Mouse (Mus musculus) regulatory T cell (primary cell): Measurements from ENCODE around the gene Kank2.
"Not testable (repeated sequence)": the region's sequence is repeated elsewhere in the genome, so short reads cannot be mapped to it uniquely, and the experiment has no call there.

Source experiments
- in situ Hi-C: fragments of 300-600 bp; cut with MboI, MseI; formaldehyde crosslinking; loops from one replicate; pipeline ENCODE4 v1.15.1; 2025; ENCODE audit warnings: high pct_unique_total_duplicates

Gene Kank2

DNA sequence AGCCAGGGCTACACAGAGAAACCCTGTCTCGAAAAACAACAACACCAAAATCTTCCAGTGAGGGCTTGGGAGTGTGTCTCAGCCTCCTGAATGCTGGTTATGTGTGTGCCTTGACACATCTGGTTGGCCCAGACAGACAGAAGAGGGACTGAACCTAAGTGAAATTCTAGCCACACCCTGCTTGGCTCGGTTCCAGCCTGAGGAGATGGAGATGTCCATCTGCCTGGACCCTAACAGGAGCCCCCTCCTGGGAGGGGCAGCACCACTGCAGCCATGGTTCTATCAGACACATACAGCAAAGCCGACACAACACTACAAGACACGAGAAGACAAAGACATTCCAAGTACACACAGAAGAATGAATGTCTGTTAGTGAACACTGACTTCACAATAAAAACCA is 19.6 kb upstream of the Kank2 start:
- in situ Hi-C loops, result no loop called here

DNA sequence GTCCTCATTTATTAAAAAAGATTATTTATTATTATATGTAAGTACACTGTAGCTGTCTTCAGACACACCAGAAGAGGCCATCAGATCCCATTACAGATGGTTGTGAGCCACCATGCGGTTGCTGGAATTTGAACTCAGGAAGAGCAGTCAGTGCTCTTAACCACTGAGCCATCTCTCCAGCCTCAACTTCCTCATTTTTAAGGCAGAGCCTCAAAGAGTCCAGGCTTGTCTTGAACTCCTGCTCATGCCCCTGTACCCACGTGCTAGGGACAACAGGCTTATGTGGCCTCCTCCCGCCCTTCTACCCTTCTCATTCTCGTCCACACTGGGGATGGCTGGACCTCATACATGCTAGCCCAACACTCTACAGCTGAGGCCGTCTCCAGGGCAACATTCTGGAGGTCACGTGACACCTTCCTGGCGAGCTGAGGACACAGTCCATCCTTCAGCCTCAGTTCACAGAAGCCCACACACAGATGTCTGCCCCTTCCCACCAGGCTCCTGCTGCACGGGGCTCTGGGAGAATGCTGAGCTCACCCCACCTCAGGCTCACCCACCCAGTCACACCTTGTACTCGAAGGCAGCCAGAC is 18.3 kb upstream of the Kank2 start:
- in situ Hi-C loops, result no loop called here

DNA sequence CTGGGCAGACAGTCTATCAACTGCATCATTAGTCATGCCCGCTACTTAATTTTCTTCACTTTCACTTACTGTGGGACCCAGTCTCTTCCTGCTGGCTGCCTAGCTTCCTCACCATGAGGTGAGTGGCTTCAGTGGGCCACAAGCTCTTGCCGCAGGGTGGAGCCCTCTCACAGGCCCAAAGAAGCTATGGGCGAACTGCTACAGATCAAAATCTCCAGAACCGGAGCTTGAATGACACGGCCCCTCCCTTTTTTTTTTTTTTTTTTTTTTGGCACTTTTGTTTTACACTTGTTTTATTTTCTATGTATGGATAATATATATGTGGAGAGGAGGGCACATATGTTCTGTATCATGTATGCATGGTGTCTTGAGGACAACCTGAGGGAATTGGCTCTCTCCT is 12.6 kb upstream of the Kank2 start:
- in situ Hi-C loops, result no loop called here

DNA sequence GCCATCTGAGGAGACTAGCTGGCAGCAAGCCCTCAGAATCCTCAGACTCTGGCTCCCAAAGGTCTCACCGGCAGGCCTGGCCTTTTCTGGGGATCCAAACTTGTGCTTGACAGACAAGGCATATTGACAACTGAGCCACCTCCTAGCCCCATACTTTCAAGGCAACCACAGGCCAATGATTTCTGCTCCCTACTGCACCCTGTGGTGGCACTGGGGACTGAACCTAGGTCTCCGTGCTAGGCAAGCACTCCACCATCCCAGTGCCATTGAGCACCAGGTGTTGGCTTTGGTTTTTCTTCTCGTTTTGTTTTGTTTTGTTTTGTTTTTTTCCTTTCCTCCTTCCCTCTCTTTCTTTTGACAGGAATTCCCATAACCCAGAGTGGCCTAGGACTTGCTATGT is 10.0 kb upstream of the Kank2 start:
- in situ Hi-C loops, result no loop called here

DNA sequence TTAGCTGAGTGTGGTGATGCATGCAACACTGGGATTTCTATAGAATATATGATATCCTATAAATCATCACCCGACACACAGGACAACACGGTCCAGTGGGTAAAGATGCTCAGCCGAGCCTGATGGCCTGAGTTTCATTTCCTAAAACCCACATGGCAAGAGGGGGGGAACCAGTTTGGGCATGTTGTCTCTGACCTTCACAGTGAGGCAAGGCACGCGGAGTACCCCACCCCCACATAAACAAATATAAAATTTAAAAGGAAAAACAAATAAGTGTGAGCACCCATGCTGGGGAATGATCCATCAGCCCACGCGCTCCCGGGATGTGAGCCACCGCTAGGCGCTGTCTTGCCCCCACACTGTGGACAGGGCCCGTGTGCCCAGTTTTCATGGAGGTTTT is 8.4 kb upstream of the Kank2 start:
- in situ Hi-C loops, result no loop called here

DNA sequence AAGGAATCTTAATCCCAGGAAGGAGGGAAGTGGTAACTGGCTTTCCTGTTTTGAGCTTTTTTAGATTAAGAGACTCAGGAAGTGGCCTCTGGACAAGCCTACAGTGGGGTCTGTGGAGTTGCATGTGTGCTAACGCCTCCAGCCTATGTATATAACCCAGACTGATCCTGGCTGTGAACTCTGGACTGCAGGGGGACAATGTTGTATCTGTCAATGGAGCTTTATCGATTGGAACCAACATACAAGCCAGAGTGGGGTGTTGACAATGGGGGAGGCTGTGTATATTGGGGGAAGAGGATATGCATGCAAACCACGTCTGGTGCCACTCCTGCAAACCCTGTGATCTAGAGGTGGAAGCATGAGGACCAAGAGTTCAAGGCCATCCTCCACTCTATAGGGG is 7.8 kb upstream of the Kank2 start:
- in situ Hi-C loops, result no loop called here

DNA sequence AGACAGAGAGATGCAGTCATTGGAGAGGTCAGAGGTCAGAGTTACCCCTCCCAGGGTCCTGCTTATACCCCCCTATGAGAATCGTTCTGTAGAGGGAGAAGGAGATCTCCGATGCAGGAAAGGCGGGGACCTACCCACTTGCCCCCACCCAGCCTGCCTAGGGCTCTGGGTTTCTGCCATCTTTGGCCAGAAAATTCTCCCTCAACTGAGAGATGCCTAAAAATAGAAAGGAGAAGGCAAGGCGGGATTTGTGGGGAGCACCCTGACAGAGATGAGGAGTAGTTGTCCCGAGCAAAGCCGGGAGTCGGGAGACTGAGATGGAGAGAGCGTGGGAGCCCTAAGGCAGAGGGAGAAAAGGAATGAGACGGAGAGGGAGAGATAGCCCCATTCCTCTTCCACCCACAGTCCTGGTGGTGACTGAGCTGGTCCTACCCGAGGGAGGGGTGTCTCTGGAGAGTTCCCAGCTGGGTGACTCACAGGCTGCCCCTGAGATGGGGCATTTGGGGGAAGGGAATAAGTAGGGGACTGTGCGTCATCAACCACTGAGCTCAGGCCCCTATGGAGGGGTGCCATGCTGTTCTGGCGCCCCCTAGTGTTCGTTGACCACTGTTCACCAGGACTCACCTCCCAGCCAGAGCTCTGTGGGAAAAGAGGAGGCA is 5.6 kb upstream of the Kank2 start:
- in situ Hi-C loops, result no loop called here

DNA sequence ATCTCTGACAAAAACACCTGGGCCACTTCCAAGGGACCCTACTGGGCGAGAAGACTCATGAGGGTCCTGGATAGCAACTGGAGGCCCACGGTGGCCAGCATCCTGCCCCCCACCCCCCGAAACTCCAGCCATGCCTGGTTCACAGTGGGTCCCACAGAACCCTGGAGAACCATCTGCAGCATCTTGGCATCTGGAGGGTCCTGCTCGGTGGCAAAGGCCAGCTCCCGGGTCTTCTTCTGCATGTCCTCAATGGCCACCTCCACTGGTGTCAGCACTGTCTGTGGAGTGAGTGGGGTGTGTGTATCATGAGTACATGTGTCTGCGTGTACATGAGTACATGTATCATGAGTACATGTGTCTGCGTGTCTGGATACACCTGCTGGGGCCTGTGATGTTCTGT is 3.0 kb upstream of the Kank2 start:
- in situ Hi-C loops, result no loop called here

DNA sequence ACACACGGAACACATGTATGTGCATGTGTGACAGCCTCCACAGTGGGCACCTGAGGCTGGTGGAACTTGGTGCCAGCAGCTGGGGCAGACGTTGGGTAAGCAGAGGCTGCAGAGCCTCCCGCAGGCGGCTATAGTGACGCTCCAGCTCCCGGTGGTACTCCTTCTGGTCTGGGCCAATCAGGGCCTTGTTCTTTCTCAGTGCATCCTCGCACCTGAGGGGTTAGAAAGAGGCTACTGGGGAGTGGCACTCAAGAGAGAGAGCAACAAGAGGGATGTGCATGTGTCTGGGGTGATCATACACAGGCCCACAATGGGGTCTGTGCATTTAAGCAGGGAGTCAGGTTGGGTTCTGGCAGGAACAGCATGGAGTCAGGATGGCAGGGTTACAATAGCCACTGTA is 2.6 kb upstream of the Kank2 start:
- in situ Hi-C loops, result no loop called here

DNA sequence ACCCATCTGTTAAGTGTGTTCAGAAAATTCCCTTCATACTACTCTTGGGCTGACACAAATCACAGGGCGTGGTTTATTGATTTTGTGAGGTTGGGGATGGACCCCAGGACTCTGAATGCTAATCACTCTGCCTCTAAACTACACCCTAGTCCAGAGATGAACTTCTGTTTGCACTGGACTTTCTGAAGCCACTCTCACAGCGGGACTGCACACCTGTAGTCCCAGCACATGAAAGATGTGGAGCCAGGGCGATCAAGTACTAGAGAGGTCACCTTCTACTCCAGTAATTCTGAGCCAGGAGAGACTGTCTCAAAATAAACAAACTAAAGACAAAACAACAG is 436 bp upstream of the Kank2 start:
- in situ Hi-C loops, result no loop called here

DNA sequence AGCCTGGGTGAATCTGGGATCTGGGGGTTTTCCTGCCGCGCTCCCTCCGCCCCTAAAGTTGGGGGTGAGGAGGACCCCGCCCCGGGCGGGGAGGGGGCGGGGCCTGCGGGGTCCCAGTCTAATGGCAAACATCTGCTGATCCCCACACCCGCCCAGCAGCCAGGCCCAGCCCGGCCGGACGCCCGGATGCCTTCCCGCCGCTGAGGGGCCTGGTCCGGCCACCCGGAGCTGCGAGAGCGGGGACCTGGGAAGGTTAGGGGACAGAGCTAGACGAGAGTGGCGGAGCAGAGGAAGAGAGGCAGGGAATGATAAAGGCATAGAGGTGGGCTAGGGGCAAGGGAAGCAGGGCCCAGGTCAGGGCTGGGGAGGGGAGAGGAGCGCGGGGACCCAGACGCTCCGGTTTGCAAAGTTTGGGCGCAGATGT is 611 bp downstream of the Kank2 start:
- in situ Hi-C loops, result no loop called here

DNA sequence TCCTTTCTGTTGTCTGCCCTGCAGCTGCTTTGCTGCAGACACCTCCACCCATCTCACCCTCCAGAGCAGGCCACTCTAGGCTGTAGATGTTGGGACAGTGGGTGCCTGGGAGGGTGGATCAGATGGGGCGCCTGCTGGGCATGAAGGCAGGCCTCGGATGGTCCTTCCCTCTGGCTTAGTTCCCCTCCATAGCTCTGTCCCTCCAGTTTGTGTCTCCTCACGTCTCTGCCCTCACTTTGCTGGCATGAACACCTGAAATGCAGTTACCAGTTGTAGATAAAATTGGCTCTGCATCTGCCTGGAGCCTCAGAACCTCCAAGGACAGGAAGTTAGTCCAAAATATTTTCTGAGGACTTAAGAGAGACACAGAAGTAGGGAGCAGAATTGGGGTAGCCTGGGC is 1.6 kb downstream of the Kank2 start:
- in situ Hi-C loops, result no loop called here

DNA sequence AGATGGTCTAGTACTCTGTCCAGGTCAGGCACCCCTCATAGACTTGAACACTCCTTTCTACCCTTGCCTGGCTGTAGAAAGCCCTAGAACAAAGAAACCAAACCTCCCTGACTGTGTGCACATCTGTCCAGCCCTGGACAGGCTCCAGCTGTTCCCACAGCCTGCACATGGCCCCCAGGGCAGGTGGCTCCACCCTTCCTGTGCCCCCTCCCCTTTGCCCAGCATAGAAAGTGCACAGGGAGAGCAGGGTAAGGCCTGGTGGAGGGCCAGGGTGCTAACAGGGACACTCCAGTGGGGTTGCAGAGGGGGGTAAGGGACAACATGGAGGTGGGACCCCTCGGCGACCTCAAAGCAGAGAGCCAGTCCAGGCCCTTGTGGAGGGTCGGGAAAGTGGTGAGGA is 2.3 kb downstream of the Kank2 start:
- in situ Hi-C loops, result no loop called here

DNA sequence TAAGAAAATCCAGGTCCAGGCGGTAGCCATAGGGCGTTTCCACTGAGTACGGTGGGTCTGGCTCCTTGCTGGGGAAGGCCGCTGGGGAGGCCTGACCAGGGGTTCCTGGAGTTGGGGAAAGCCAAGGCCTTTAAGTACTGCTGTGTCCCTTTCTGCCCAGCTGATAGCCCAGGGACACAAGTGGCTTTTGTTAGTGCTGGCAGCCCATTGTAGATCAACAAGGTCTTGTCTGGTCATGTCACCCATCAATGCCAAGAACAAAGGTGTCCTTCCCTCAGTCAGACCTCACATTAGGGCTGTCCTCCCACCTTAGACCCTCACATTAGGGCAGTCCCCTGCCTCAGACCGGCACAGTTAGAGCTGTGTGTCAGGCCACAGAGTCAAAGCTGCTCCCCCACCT is 3.0 kb downstream of the Kank2 start:
- in situ Hi-C loops, result no loop called here

DNA sequence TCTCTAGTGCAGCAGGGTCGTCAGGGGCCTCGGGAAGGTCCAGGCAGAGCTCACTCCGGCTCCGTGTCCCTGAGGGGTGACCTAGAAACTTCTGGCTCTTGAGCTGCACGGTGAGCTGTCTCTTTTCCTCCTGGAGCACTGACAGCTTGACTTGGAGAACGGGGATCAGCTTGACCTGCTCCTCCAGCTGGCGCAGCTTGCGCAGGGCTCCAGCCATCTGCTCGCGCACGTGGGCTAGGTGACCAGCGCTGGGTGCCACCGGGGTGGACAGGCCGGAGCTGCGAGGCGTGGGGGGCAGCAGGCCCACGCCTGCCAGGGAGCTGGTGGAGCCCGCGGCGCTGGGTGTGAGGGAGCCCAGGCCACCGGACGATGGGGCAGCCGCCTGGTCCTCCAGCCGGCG is 3.6 kb downstream of the Kank2 start:
- in situ Hi-C loops, result no loop called here

DNA sequence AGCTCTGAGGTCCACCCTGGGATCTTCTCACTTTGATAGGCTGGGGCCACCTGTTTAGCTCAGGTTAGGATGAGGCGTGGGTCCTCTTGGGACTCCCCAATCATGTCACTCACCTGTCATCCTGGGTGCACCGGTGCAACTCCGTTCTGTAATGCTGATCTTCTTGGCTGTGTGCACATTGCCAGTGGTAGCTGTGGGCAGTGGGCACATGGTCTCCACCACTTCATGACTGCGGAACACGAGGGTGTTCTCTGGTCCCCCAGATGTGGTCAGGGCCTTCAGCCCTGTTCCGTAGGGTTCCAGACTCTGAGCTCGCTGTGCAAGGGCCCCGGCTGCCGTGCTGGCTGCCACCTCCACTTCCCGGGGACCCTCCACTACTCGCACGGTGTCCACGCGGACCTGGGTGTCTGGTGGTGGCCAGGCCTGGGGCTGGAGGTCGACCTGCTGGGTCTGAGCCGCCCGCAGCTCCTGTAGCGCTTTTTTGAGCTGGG is 4.2 kb downstream of the Kank2 start:
- in situ Hi-C loops, result no loop called here

DNA sequence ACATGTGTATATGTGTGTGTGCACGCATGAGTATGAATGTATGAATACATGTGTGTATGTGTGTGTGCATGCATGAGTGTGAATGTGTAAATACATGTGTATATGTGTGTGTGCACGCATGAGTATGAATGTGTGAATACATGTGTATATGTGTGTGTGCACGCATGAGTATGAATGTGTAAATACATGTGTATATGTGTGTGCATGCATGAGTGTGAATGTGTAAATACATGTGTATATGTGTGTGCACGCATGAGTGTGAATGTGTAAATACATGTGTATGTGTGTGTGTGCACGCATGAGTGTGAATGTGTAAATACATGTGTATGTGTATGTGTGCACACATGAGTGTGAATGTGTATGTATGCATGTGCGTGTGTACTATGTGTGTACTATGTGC is 5.0 kb downstream of the Kank2 start:
- in situ Hi-C loops, result not testable (repeated sequence)

DNA sequence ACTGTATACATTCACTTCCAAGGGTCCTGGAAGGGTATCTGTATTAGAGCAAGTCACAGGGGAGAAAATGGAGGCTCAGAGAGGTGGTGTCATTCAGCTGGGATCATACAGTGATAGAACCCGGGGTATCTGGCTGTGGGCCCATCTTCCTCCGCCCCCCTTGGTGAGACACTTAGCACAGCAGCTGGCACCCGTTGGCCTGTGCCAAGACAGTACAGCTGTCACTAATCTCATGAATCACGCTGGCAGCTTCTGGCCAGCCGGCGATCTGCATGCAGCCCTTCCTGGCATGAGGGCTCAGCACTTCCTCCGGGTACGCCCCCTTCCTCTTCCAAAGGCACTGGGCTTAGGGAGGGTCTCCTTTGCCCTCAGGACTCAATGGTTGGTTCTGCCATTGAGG is 5.9 kb downstream of the Kank2 start:
- in situ Hi-C loops, result no loop called here

DNA sequence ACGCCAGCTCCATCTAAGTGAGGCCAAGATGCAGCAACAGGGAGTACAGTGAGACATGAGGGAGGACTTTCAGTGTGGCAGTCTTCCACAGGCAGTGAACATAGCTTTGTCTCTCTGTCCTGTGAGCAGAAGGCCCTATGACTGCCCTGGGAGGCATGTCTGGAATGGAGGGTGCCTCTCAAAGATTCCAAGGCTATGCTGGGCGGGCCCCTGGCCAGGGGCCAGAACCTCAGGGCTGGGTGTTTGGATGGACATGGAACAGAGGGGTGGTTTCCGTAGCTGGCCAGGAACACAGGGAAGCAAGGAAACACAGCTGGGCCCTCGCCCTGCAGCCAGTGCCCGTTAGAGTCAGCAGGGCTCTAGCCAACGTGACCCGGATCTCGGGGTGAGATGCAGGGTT is 6.7 kb downstream of the Kank2 start:
- in situ Hi-C loops, result no loop called here

DNA sequence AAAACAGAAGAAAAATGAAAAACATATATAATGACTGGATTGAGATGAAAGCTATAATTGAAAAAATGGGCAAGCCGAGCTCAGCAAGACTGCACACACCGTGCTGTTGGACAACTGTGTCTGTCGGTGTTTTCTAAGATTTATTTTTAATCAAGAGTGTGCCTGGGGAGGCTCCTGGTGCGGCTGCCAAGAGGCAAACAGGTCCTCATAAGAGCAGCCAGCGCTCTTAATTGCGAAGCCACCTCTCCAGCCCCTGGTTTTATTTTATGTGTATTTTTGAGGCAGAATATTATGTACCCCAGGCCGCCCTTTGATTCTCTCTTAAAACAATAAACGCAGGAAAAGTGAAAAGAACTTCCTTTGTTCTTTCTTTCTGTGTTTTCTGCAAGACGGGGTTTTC is 10.3 kb downstream of the Kank2 start:
- in situ Hi-C loops, result no loop called here

DNA sequence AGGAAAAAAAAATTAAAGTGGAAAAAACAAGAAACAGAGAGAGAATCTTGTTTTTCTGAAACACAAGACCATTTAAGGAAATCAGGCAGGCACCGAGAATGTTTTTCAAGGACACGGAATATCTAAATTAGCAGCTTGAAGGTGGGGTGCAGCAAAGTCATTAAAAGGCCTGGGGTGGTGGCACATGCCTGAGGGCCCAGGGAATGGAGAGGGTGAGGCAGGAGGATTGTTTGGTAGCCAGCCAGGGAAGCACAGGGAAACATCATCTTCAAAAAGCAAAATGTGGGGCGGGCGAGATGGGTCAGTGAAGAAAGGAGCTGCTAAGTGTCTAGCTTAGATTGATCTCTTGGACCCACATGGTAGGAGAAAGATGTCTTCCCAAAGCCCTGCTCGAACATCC is 10.9 kb downstream of the Kank2 start:
- in situ Hi-C loops, result no loop called here

DNA sequence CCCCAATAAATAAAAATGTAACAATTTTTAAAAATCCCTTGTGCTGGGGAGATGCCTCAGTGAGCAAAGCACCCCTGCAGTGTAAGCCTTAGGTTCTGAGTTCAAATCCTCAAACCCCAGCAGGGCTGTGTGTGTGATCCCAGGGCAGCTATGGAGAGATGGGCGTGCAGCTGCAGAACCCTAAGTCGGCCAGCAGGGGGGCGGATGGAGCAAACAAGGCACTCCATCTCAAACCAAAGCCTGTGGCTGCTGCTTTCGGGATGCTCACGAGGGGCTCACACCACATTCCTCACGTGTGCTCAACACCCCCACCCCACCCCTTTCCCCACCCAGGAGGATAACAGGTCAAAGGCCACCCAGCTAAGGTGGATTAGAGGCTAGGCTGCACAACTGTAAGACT is 11.6 kb downstream of the Kank2 start:
- in situ Hi-C loops, result no loop called here

DNA sequence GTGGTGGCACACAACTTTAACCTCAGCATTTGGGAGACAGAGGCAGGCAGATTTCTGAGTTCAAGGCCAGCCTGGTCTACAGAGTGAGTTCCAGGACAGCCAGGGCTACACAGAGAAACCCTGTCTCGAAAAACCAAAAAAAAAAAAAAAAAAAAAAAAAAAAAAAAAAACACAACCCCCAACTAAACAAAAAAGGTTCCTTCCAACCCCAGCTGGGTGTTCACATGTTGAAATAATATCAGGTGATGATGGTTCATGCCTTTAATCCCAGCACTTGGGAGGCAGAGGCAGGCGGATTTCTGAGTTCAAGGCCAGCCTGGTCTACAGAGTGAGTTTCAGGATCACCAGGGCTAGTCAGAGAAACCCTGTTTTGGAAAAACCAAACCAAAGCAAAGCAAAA is 12.2 kb downstream of the Kank2 start:
- in situ Hi-C loops, result not testable (repeated sequence)
